Mouse (Mus musculus) myocyte (in vitro differentiated cells): ENCODE measurements around the gene Armt1.

ENCODE experiments used
- CEBPB ChIP-seq: IDR thresholded peaks from 2 replicates; pipeline ENCODE4 v1.6.1; 2011; ENCODE audit warnings: mild to moderate bottlenecking, moderate library complexity; ENCODE audit not compliant: poor library complexity, insufficient read depth, severe bottlenecking
- E2F4 ChIP-seq: IDR thresholded peaks from one replicate; pipeline ENCODE4 v1.6.1; 2011; ENCODE audit warnings: mild to moderate bottlenecking, control low read depth, moderate library complexity; ENCODE audit not compliant: insufficient read depth
- MAX ChIP-seq: IDR thresholded peaks from one replicate; pipeline ENCODE4 v1.6.1; 2011; ENCODE audit warnings: low read depth, mild to moderate bottlenecking, control low read depth
- MYOD1 ChIP-seq, 3 experiments: IDR thresholded peaks; one replicate each; pipeline ENCODE4 v1.6.1; 2011; ENCODE audit warnings: control low read depth in 2 of 3, low read depth in 2 of 3, mild to moderate bottlenecking in 2 of 3, moderate library complexity in 1 of 3; ENCODE audit not compliant: insufficient read length in 2 of 3, control insufficient read depth in 1 of 3
- MYOG ChIP-seq, 3 experiments: IDR thresholded peaks; one replicate each; pipeline ENCODE4 v1.6.1; 2011; ENCODE audit warnings: control low read depth in 2 of 3, low read depth in 2 of 3, mild to moderate bottlenecking in 2 of 3; ENCODE audit not compliant: insufficient read length in 2 of 3, control insufficient read depth in 1 of 3, insufficient read depth in 1 of 3
- POLR2A ChIP-seq: IDR thresholded peaks from one replicate; pipeline ENCODE4 v1.6.1; 2011; ENCODE audit warnings: low read depth, mild to moderate bottlenecking, control low read depth, moderate library complexity; ENCODE audit not compliant: insufficient read length
- POLR2AphosphoS2 ChIP-seq: IDR thresholded peaks from one replicate; pipeline ENCODE4 v1.6.1; 2011; ENCODE audit warnings: low read depth, control low read depth; ENCODE audit not compliant: insufficient read length
- REST ChIP-seq: IDR thresholded peaks from one replicate; pipeline ENCODE4 v1.6.1; 2011; ENCODE audit warnings: mild to moderate bottlenecking, control low read depth, moderate library complexity; ENCODE audit not compliant: insufficient read depth, insufficient read length
- TCF12 ChIP-seq: IDR thresholded peaks from one replicate; pipeline ENCODE4 v1.6.1; 2011; ENCODE audit warnings: mild to moderate bottlenecking, control low read depth; ENCODE audit not compliant: poor library complexity, insufficient read depth, severe bottlenecking
- TCF3 ChIP-seq: IDR thresholded peaks from one replicate; pipeline ENCODE4 v1.6.1; 2011; ENCODE audit warnings: low read depth, control low read depth; ENCODE audit not compliant: insufficient read length
- USF1 ChIP-seq: IDR thresholded peaks from one replicate; pipeline ENCODE4 v1.6.1; 2011; ENCODE audit warnings: low read depth, mild to moderate bottlenecking, control low read depth, moderate library complexity

- no peak for TF ChIP-seq POLR2A
- TF ChIP-seq TCF12 = no peak
- TF ChIP-seq USF1 = no peak
- TF ChIP-seq CEBPB = no peak
- TF ChIP-seq POLR2AphosphoS2 = no peak
- no peak for TF ChIP-seq MAX
- no peak for TF ChIP-seq TCF3
- TF ChIP-seq E2F4 = no peak
- no peak for TF ChIP-seq MYOG (IDR thresholded peaks at IDR 0.05; ENCODE audit: control insufficient read depth in 1 of 3, insufficient read depth in 1 of 3, insufficient read length in 2 of 3, low read depth in 2 of 3)
- TF ChIP-seq MYOD1 (IDR thresholded peaks at IDR 0.05; ENCODE audit: control insufficient read depth in 1 of 3, insufficient read length in 2 of 3, low read depth in 2 of 3) = no peak
- TF ChIP-seq REST = no peak
These were observed 43.2 kb downstream of the Armt1 start for GRCm38 (mm10) chr10:4475431-4475830.
